Mouse (Mus musculus) embryonic facial prominence, embryonic 12.5 days (tissue): ENCODE data around the gene Pias1. TPM values are rescaled to one million over a fixed set of nuclear protein-coding genes. Genes with fewer than 3 reads are reported as not detected.
"Not testable (repeated sequence)": the region's sequence is repeated elsewhere in the genome, so short reads cannot be mapped to it uniquely, and the experiment has no call there.

ENCODE experiments used
- ATAC-seq: fragments of 200-750 bp; cut with Nextera tagmentation; 2 replicates; pipeline ENCODE4 v1.8.0; 2017; ENCODE audit not compliant: insufficient number of reproducible peaks, insufficient read depth, low FRiP score, low TSS enrichment
- H3K27ac ChIP-seq: fragments of 300-500 bp; sonication (generic); 2 replicates; pipeline ENCODE4 v1.5.1; 2016; ENCODE audit warnings: mild to moderate bottlenecking
- H3K27me3 ChIP-seq: fragments of 300-500 bp; sonication (generic); 2 replicates; pipeline ENCODE4 v1.6.1; 2016; ENCODE audit warnings: mild to moderate bottlenecking, moderate library complexity
- H3K36me3 ChIP-seq: fragments of 300-500 bp; sonication (generic); 2 replicates; pipeline ENCODE4 v1.6.1; 2016; ENCODE audit warnings: mild to moderate bottlenecking
- H3K4me1 ChIP-seq: fragments of 300-500 bp; sonication (generic); 2 replicates; pipeline ENCODE4 v1.6.1; 2016
- H3K4me2 ChIP-seq: fragments of 300-500 bp; sonication (generic); replicated peaks from 2 replicates; pipeline ENCODE4 v1.6.1; 2016; ENCODE audit warnings: mild to moderate bottlenecking, moderate library complexity
- H3K4me3 ChIP-seq: fragments of 300-500 bp; sonication (generic); 2 replicates; pipeline ENCODE4 v1.5.1; 2016; ENCODE audit warnings: mild to moderate bottlenecking
- H3K9ac ChIP-seq: fragments of 300-500 bp; sonication (generic); 2 replicates; pipeline ENCODE4 v1.6.1; 2016; ENCODE audit warnings: mild to moderate bottlenecking, moderate library complexity
- H3K9me3 ChIP-seq: fragments of 300-500 bp; sonication (generic); 2 replicates; pipeline ENCODE4 v1.6.1; 2016; ENCODE audit warnings: mild to moderate bottlenecking, moderate library complexity
- WGBS: fragments of 180-500 bp; shearing (Covaris S2); methylation state at CpG from one replicate; pipeline ENCODE4 v1.1.7; 2016; 5-methylcytosine and 5-hydroxymethylcytosine counted together
- polyA plus RNA-seq: library from polyadenylated mRNA; unstranded; fragments of >200 nt; fragmentation: Nextera tagmentation; extraction: Ambion mirVana; gene quantifications from 2 replicates; pipeline ENCODE4 v1.2.1, GENCODE M21; 2016

Pias1 gene
- polyA plus RNA-seq, 1 experiment from 2014 or later, result 51.6 TPM

DNA sequence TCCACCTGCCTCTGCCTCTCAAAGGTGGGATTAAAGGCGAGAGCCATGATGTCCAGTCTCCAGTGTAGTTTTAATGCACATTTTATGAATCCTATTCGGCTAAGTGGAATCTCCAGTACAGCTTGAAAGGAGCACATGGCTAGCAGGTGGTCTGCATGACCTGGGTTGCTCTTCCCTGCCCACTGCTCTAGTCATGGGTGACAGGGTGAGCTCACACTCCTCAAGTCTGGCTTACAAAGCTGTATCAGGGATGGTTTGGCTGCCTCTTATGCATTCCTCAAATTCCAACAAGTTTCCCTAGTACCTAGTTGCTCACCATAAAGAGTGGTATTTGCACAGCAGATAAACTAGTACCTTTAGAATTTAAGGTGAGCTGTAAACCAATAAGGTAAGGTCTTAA is 109.9 kb downstream of the Pias1 start:
- ATAC-seq, result no peak
- no peak overlapping the region for H3K27ac ChIP-seq
- 88% methylated on average over 2 of the region's 2 CpGs for WGBS
- no peak overlapping the region for H3K4me3 ChIP-seq
- H3K27me3 ChIP-seq, result no peaks in the 10 kb centered on the region
- H3K9ac ChIP-seq, result no peak overlapping the region
- H3K4me1 ChIP-seq, result no peaks in the 10 kb centered on the region
- no peak overlapping the region for H3K4me2 ChIP-seq
- peaks cover 22% of the 10 kb centered on the region for H3K36me3 ChIP-seq
- no peaks in the 10 kb centered on the region for H3K9me3 ChIP-seq

DNA sequence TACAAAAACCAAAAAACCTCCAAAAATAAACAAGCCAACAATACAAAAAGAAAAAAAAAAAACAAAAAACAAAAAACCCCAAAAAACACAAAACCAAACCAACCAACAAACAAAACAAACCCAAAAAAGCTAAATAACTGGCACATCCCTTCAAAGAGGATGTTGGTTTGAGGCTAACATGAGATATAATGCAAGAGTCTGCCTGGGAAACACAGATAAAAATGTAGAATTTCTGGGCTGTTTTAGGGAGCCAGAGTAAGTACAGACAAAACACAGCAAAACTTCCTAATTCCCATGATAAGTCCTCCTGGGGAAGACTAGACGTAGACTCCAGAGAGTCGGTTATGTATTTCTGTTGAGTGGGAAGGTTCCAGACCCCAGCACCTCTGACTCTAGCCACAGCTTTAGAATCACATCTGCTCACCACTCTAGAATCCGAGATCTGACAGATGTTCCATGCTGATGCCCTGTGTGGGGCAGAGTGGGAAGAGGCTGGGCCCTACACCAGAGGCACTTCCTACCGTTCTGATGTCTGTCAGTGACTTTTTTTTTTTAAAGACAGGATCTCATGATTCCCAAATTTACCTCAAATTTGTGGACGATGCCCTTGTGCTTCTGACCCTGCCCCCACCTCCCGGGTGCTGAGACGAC is 110.6 kb downstream of the Pias1 start:
- H3K4me2 ChIP-seq, result no peak overlapping the region
- peaks cover 17% of the 10 kb centered on the region for H3K36me3 ChIP-seq
- H3K27me3 ChIP-seq, result no peaks in the 10 kb centered on the region
- H3K9ac ChIP-seq, result no peak overlapping the region
- H3K4me3 ChIP-seq, result no peak overlapping the region
- ATAC-seq, result no peak
- H3K4me1 ChIP-seq, result no peaks in the 10 kb centered on the region
- no peak overlapping the region for H3K27ac ChIP-seq
- no peaks in the 10 kb centered on the region for H3K9me3 ChIP-seq
- 82% methylated on average over 7 of the region's 7 CpGs for WGBS

- Histone ChIP-seq H3K4me1 (no peaks in the 10 kb centered on the region), H3K4me3 (no peak overlapping the region), H3K27me3 (no peaks in the 10 kb centered on the region), H3K27ac (no peak overlapping the region), H3K36me3 (no peaks in the 10 kb centered on the region), H3K4me2 (no peak overlapping the region), H3K9me3 (no peaks in the 10 kb centered on the region), H3K9ac (no peak overlapping the region)
- ATAC-seq, result no peak
Observed at GRCm38 (mm10) chr9:62870728-62871127, 117.0 kb downstream of the Pias1 start.

GRCm38 (mm10) chr9:62869236-62869635 is 118.5 kb downstream of the Pias1 start:
- not testable (repeated sequence) for H3K4me2 ChIP-seq, H3K9ac ChIP-seq, H3K9me3 ChIP-seq, H3K36me3 ChIP-seq, ATAC-seq, H3K27ac ChIP-seq, H3K27me3 ChIP-seq, H3K4me1 ChIP-seq, H3K4me3 ChIP-seq
- 94% methylated on average over 3 of the region's 4 CpGs for WGBS

- no peaks in the 10 kb centered on the region for H3K36me3 ChIP-seq
- ATAC-seq, result no peak
- peaks cover 22% of the 10 kb centered on the region for H3K4me1 ChIP-seq
- no peak overlapping the region for H3K4me3 ChIP-seq
- no peaks in the 10 kb centered on the region for H3K27me3 ChIP-seq
- no peaks in the 10 kb centered on the region for H3K9me3 ChIP-seq
- no peak overlapping the region for H3K4me2 ChIP-seq
- no peak overlapping the region for H3K27ac ChIP-seq
- H3K9ac ChIP-seq, result no peak overlapping the region
- WGBS, result 48% methylated on average over 4 of the region's 4 CpGs
Observed at GRCm38 (mm10) chr9:62860866-62861265, 126.9 kb downstream of the Pias1 start.

DNA sequence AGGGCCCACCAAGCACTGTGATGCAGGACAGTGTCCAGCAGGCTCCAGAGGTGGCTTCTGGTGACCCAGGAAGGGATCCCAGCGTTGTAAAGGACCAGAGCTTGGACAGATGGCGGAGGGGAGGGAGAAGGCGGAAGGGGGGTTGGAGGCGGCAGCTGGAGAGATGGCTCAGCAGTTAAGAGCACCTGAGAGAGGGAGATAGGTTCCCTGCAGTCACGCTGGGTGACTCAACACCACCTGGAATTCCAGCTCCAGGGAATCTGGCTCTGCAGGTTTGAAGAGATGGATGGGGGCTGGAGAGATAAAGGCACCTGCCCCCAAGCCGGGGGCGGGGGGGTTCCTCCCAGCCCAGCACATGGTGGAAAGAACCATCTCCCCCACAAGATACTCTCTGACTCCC is 127.6 kb downstream of the Pias1 start:
- H3K9ac ChIP-seq, H3K9me3 ChIP-seq, H3K4me3 ChIP-seq, H3K27me3 ChIP-seq, H3K4me2 ChIP-seq, H3K27ac ChIP-seq, H3K36me3 ChIP-seq, ATAC-seq: not testable (repeated sequence)
- 59% methylated on average over 7 of the region's 7 CpGs for WGBS
- H3K4me1 ChIP-seq, result peaks cover 22% of the 10 kb centered on the region

DNA sequence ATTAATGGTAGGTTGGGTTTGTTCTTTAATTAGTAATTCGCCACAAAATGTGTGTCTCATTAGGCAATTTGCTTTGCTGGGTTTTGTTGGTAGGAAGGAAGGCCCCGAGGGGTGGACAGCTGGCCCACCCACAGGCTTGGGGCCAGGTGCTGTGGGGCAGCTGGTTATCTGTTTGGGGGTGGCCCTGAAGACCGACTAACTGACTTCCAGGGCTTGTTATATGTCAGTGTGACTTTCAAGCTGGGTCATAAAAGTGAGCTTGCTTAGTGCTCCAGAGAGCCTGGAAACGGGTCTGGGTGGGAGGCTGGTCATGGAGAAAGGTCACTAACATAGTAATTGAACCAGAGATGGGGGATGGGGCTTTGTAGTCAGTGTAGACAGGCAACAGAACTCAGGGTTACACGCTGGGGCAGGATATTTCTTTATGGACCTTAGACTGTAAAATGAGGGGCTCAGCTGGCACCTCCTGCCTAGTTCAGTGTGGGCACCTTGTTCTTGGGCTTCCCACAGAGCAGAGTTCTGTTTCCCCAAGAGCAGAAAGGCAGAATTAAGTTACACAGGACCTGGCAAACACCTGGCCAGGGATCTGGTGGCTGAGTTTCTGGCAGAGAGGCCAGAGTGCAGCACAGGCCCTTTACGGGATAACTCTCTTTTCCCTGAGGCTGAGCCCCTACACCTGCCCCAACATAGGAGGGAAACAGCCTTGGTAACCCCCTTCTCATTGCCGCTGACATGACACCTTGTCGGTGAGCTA is 129.3 kb downstream of the Pias1 start:
- WGBS, result 40% methylated on average over 8 of the region's 8 CpGs
- Histone ChIP-seq H3K9ac (no peak overlapping the region), H3K4me1 (peaks cover 28% of the 10 kb centered on the region), H3K27me3 (no peaks in the 10 kb centered on the region), H3K4me2 (peak overlapping the region; percentile 30), H3K4me3 (no peak overlapping the region), H3K36me3 (no peaks in the 10 kb centered on the region), H3K9me3 (no peaks in the 10 kb centered on the region), H3K27ac (peak overlapping the region; percentile 71; the same call in 1 of the 2 replicates)
- ATAC-seq, result no peak

DNA sequence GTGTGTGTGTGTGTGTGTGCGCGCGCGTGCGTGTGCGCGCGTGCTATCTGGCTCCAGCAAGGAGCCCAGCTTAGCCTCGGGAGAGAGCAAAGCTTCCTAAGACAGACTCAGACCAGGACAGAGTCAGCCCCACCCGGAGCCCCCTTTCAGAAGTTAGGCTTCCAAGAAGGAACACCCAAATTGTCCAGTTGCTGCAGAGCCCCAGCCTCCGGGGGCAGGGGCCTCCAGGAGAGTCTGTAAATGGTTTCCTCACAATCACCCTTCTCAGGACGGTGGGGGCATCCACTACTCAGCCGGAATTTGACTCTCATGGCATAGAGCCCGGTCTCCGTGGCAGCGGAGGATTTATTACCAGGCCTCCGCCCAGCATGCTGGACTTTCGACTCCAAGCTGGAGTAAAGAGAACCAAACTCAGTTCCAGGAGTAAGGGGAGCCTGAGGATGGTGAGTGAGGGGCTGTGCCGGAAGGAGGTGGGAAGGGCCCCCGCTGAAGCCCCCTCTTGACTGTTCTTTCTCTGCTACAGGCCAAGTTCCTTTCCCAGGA is 129.9 kb downstream of the Pias1 start, which contains the start of gene Calml4:
Calml4 (plus strand) TSS at position 362 of the 543 bp plus-strand sequence.
- peaks cover 28% of the 10 kb centered on the region for H3K4me1 ChIP-seq
- H3K27ac ChIP-seq, result peak within 1 kb of the TSS; percentile 71; the same call in 1 of the 2 replicates
- H3K36me3 ChIP-seq, result no peaks in the 10 kb centered on the region
- ATAC-seq, result 0 out of 2 replicates have a peak, but pooled peaks have one; percentile 54
- 52% methylated on average over 20 of the region's 20 CpGs for WGBS
- H3K4me2 ChIP-seq, result peak within 1 kb of the TSS; percentile 30
- H3K9me3 ChIP-seq, result no peaks in the 10 kb centered on the region
- no peak within 1 kb of the TSS for H3K4me3 ChIP-seq
- no peaks in the 10 kb centered on the region for H3K27me3 ChIP-seq
- H3K9ac ChIP-seq, result no peak within 1 kb of the TSS

DNA sequence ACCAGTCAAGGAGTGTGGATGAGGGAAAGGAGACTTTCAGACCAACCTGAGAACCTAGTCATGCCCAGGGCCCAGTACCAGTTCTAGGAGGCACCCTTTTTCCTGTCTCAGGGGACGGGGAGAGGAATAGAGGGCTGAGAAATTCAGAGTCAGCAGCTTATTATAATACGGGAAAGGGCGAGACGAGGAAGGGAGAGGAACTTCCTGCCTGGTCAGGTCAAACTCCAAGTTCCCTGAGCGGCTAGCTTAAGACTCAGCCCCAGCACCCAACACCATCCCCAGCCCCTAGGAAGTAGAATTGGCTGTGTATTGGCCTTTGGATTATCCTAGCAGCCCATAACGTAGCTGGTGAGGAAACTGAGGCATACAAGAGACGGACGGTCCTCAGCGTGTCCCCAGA is 130.5 kb downstream of the Pias1 start:
- 84% methylated on average over 9 of the region's 9 CpGs for WGBS
- Histone ChIP-seq H3K27ac (0 out of 2 replicates have a peak overlapping the region, but pooled peaks have one; percentile 71), H3K27me3 (no peaks in the 10 kb centered on the region), H3K9me3 (no peaks in the 10 kb centered on the region), H3K4me2 (peak overlapping the region; percentile 30; the same call in 1 of the 2 replicates), H3K9ac (no peak overlapping the region), H3K4me1 (peaks cover 28% of the 10 kb centered on the region), H3K36me3 (no peaks in the 10 kb centered on the region), H3K4me3 (no peak overlapping the region)
- no peak for ATAC-seq

GRCm38 (mm10) chr9:62854483-62854882 is 133.2 kb downstream of the Pias1 start:
- Histone ChIP-seq H3K27me3 (no peaks in the 10 kb centered on the region), H3K4me2 (no peak overlapping the region), H3K9ac (no peak overlapping the region), H3K27ac (no peak overlapping the region), H3K36me3 (0 out of 2 replicates have a peak, but pooled peaks cover 3% of the 10 kb centered on the region), H3K9me3 (no peaks in the 10 kb centered on the region), H3K4me1 (peaks cover 28% of the 10 kb centered on the region), H3K4me3 (no peak overlapping the region)
- WGBS, result 53% methylated on average over 4 of the region's 4 CpGs
- ATAC-seq, result no peak

DNA sequence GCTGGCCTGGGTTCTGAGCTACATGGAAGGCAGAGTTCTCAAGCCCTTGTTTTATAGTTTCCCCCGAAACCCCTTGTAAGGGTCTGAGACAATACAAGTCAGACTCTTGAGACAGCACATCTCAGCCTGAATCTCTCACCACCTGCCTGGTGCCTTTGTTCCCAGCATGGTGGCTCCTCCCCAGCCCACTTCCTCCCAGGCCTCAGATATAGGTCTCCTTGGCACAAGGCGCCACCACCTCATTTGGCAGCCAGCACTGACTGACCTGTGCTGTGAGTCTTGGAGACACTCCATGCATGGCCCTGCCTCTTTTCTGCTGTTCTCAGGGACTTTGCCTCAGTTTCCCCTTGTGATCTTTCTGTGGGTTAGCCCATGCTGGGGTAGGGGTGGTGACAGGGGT is 136.2 kb downstream of the Pias1 start:
- Histone ChIP-seq H3K4me1 (peaks cover 6% of the 10 kb centered on the region), H3K4me3 (no peak overlapping the region), H3K27me3 (no peaks in the 10 kb centered on the region), H3K27ac (no peak overlapping the region), H3K4me2 (no peak overlapping the region), H3K9me3 (no peaks in the 10 kb centered on the region), H3K36me3 (0 out of 2 replicates have a peak, but pooled peaks cover 7% of the 10 kb centered on the region), H3K9ac (no peak overlapping the region)
- no peak for ATAC-seq
- WGBS, result 82% methylated on average over 2 of the region's 2 CpGs

DNA sequence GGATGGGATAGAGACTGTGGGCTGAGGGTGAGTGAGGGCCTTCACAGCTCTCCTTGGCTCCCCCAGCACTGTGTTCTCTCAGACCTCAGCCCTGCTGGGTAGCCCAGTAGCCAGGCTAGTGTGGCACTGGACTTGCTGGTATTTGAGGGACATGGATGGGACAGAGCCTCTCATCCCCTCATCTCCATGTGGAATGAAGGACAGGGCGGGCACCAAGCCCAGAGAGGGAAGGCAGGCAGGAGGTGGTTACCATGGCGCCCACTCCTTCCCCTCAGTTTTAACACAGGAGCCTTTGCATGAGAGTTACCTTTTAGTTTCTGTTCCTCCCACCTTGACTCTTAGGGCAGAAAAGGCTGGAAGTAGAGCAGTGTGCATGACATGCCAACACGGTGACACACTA is 139.1 kb downstream of the Pias1 start:
- WGBS, result 86% methylated on average over 3 of the region's 3 CpGs
- H3K4me1 ChIP-seq, result no peaks in the 10 kb centered on the region

More for the DNA sequence above, 139.1 kb downstream of the Pias1 start:
- no peak for ATAC-seq
- Histone ChIP-seq H3K36me3 (0 out of 2 replicates have a peak, but pooled peaks cover 7% of the 10 kb centered on the region), H3K4me2 (no peak overlapping the region), H3K9me3 (no peaks in the 10 kb centered on the region), H3K9ac (no peak overlapping the region), H3K27ac (no peak overlapping the region), H3K27me3 (no peaks in the 10 kb centered on the region), H3K4me3 (no peak overlapping the region)
